In genomic region chr17:67339569-67339968, GRCm38 (mm10) we compare ENCODE assay signal across 27 mouse cellular contexts. TPM values are rescaled to one million over a fixed set of nuclear protein-coding genes. Genes with fewer than 3 reads are reported as not detected.
"Had no signal": no experiment of that assay in that cellular context is flagged by ENCODE, and none has a peak within 500 bp of the region (broad histone marks: within the 10 kb centered on the region; RNA-seq: fewer than 3 reads in every experiment).

No protein-coding gene starts in this region.

- H3K27me3 ChIP-seq: heart, embryonic 13.5 days; heart, embryonic 15.5 days; hindbrain, embryonic 12.5 days; intestine, embryonic 15.5 days; limb, embryonic 13.5 days; limb, embryonic 15.5 days; liver, embryonic 12.5 days had no signal

- ATAC-seq: hindbrain, embryonic 16.5 days; inflammation-experienced regulatory T-cells, adult 6 months; intestine, embryonic 15.5 days; intestine, postnatal 0 days; liver, embryonic 12.5 days had no signal

- H3K4me2 ChIP-seq: heart, embryonic 11.5 days; heart, embryonic 13.5 days; heart, embryonic 15.5 days; hindbrain, embryonic 12.5 days; hindbrain, embryonic 14.5 days; intestine, embryonic 15.5 days; limb, embryonic 13.5 days; limb, embryonic 15.5 days; liver, embryonic 12.5 days had no signal

- H3K9ac ChIP-seq: heart, embryonic 13.5 days; heart, embryonic 15.5 days; hindbrain, embryonic 12.5 days; hindbrain, embryonic 14.5 days; intestine, embryonic 15.5 days; limb, embryonic 13.5 days; limb, embryonic 15.5 days; liver, embryonic 12.5 days; liver, embryonic 14.5 days had no signal

- H3K4me1 ChIP-seq: heart, embryonic 15.5 days; hindbrain, embryonic 12.5 days; intestine, embryonic 15.5 days; limb, embryonic 15.5 days; liver, embryonic 12.5 days had no signal

- H3K9me3 ChIP-seq: heart, embryonic 13.5 days; heart, embryonic 15.5 days; hindbrain, embryonic 10.5 days; hindbrain, embryonic 12.5 days; intestine, embryonic 15.5 days; limb, embryonic 13.5 days; limb, embryonic 15.5 days; liver, embryonic 12.5 days had no signal

- H3K4me3 ChIP-seq: gastrocnemius, adult 2 months; heart, adult 2 months; heart, embryonic 13.5 days; heart, embryonic 15.5 days; hindbrain, embryonic 10.5 days; hindbrain, embryonic 12.5 days; intestine, embryonic 15.5 days; layer of hippocampus, adult 2 months; limb, embryonic 13.5 days; limb, embryonic 15.5 days; liver, embryonic 12.5 days had no signal

- DNase-seq: gastrocnemius, adult 2 months; gastrocnemius, postnatal 10 days; gastrocnemius, postnatal 25 days; heart, adult 2 months; heart, postnatal 4 days; kidney, adult 2 months; kidney, adult 9 months; kidney, postnatal 14 days; kidney, postnatal 36 days; layer of hippocampus, postnatal 36 days; left cerebral cortex, postnatal 4 days had no signal

- H3K27ac ChIP-seq: gastrocnemius, adult 2 months; heart, adult 2 months; heart, embryonic 13.5 days; heart, embryonic 15.5 days; hindbrain, embryonic 10.5 days; hindbrain, embryonic 12.5 days; hindbrain, embryonic 14.5 days; intestine, embryonic 15.5 days; kidney, postnatal 0 days; layer of hippocampus, adult 2 months; limb, embryonic 13.5 days; limb, embryonic 15.5 days; liver, embryonic 12.5 days; liver, embryonic 14.5 days had no signal

- H3K36me3 ChIP-seq: heart, embryonic 13.5 days; heart, embryonic 15.5 days; hindbrain, embryonic 10.5 days; hindbrain, embryonic 12.5 days; intestine, embryonic 15.5 days; limb, embryonic 13.5 days; limb, embryonic 15.5 days; liver, embryonic 12.5 days had no signal

RNA-seq across cellular contexts. Expression of gene Ptprm, which starts 14.7 kb away (rescaled TPM):
- polyA plus RNA-seq: inflammation-experienced regulatory T-cells, adult 6 months had no signal
